Mouse (Mus musculus): ENCODE measurements around the gene Pla2g4b.

GRCm38 (mm10) chr2:119992349-119992748 lies 40.9 kb upstream of the Pla2g4b start:
- no peak for TF ChIP-seq CTCF (IDR thresholded peaks at IDR 0.05)
- TF ChIP-seq EP300 (IDR thresholded peaks at IDR 0.05): no peak
